Mouse (Mus musculus): ENCODE data around the gene Zfp341. TPM values are rescaled to one million over a fixed set of nuclear protein-coding genes. Genes with fewer than 3 reads are reported as not detected.

The Zfp341 gene
- total RNA-seq, 2 experiments from 2014 or later, result 3.0 to 3.4 TPM

DNA sequence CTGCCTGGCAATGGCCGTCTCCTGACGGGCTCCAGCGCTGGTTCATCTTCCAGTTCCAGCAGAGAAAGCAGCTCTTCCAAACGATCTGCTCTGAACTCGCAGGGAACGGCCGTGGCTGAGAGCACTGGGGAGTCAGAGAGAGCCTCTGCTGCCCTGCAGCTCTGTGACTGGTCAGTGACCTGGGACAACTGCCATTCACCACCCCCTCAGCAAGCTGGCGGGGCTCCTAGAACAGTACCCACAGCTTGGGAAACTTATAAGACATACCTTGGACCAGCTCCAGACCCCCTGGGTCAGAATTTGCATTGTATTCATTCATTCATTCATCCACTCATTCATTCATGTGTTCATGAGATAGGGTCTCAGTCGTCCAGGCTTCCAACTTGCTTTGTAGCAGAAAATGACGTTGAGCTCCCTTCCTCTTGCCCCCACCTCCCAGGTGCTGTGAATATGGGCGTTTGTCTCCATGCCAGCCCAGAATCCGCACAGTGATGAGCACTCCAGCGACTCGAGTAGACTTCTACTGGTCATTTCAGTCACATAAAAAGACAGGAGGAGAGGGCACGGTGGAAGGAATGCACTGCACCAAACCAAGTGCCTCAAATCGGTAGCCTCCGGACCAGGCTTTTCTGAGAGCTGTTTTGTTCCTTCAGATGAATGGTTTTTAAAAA lies 28.0 kb upstream of the Zfp341 start:
- DNase-seq, result no peak
- intact Hi-C loops (cut with DNase I), result no loop called here

DNA sequence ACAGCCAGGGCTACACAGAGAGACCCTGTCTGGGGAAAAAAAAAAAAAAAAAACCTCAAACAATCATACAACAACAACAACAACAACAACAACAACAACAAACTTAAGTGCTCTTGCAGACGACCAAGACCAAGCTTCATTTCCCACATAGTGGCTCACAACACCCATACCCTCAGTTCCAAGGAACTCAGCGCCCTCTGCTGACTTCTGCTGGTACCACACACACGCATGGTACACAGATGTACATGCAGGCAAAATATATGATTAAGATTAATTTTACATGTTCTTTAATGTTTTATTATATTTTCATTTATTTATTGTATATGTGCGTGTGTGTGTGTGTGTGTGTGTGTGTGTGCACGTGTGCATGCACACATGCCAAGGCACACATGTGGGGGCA lies 26.7 kb upstream of the Zfp341 start:
- DNase-seq, result peak in 1 of 2 experiments; percentile 39
- intact Hi-C loops (cut with DNase I), result no loop called here

DNA sequence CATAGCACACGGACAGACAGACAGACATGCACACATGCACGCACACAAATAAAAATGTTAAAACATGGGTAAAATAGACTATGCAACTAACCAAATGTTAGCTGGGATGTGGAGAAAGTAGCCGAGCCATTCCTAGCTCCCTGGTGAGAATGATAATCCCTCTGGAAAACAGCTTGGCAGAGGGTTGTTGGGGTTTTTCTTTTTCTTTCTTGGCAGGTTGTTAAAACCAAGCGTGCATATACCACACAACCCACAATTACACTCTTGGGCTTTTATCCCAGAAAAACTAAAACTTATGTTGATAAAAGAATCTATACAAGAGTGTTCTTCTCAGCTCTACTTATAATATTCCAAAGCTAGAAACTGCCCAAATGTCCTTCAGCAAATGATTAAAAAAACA lies 24.0 kb upstream of the Zfp341 start:
- DNase-seq, result no peak

DNA sequence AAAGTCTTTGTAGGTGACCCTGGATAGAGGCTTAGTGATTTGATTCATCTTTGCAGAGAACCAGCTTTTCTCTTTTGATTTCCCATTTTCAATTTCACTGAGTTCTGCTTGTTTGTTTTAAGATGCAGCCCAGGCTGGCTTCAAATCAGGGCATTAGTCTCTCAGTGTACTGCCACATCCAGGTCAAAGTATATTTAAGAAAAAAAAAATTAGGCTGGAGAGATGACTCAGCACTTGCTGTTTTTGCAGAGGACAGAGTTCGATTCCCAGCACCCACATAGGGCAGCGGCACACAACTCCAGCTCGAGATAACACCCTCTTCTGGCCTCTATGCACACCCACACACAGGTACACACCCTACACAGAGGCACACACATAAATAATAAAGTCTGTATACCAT lies 21.9 kb upstream of the Zfp341 start:
- intact Hi-C loops (cut with DNase I), result no loop called here
- no peak for DNase-seq

More for the DNA sequence above, 24.0 kb upstream of the Zfp341 start:
- intact Hi-C loops (cut with DNase I), result no loop called here

DNA sequence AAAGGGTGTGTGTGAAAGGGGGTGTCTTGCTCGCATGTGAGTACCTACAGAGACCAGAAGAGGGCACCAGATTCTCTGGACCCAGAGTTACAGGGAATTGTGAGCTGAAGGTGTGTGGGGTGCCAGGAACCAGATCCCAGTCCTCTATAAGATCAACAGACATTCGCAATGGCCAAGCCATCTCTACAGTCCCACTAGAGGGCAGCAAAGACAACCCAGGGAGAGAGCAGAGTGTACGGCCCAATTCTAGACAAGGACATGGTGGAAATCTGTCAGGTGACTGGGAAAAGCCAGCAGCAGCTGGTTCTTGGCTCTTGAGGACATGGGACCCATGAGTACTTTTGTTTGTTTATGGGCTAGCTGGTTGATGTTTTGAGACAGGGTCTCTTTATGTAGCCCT lies 20.1 kb upstream of the Zfp341 start:
- intact Hi-C loops (cut with DNase I), result no loop called here

DNA sequence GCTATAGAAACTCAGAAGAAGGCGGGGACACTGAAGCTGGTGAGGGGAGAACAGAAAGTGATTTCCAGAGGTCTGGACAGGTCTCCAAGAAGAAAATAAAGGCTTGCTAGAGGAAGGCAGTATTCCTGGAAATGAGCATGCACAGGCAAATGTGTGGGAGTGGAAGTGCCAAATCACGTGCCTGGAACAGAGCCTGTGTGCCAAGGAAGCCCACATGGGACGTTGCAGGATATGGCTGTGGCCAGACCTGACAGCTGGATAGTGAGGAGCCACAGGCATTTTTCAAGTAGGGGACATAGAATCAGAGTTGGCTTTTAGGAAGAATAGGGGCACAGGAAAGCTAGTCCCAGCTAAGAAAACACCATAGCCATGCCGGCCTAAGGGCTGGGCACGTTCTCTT lies 17.3 kb upstream of the Zfp341 start:
- intact Hi-C loops (cut with DNase I), result no loop called here
- no peak for DNase-seq

More for the DNA sequence above, 20.1 kb upstream of the Zfp341 start:
- DNase-seq, result peak; percentile 28 to 40

DNA sequence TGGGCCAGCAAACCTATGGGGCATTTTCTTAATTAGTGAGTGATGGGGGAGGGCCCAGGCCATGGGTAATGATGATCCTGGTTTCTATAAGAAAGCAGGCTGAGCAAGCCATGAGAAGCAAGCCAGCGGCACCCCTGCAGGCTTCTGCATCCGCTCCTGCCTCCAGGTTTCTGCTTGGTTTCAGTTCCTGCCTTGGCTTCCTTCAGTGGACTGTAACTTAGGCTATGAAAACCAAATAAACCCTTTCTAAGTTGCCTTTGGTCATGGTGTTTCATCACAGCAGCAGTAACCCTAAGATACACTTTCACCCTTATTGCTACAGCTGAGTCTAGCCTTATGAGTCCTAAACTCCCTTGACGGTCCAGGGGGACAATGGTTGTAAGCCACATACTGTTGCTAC lies 15.7 kb upstream of the Zfp341 start:
- DNase-seq, result no peak
- intact Hi-C loops (cut with DNase I), result no loop called here

DNA sequence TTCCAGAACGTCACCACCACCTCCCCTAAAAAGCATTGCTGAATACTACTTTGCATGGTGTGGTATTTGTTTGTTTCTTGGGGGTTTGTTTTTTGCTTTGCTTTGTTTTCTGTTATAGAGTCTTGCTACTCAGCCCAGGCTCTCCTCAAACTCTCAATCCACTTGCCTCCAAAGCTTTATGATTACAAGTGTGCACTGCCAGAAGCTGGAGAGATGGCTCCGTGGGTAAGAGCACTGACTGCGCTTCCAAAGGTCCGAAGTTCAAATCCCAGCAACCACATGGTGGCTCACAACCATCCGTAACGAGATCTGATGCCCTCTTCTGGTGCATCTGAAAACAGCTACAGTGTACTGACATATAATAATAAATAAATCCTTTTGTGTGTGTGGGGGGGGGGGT lies 12.5 kb upstream of the Zfp341 start:
- intact Hi-C loops (cut with DNase I), result no loop called here
- no peak for DNase-seq

DNA sequence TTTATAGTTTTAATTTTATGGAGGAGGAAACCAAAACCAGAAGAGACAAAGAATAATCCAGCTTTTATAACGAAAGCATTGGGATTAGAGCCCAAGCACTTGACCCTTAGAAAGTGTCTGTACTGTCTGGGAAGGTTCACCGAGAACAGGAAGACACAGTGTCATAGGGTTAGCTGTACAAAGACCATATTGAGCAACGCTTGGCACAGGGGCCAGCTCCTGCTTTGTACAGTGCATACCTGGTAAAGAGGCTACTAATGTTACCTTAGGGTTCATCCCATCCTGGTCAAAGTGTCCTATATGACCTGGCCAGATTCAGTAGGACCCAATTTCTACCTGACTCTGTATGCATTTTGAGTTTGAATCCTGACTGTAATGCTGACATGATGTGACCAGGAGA lies 11.8 kb upstream of the Zfp341 start:
- no peak for DNase-seq

DNA sequence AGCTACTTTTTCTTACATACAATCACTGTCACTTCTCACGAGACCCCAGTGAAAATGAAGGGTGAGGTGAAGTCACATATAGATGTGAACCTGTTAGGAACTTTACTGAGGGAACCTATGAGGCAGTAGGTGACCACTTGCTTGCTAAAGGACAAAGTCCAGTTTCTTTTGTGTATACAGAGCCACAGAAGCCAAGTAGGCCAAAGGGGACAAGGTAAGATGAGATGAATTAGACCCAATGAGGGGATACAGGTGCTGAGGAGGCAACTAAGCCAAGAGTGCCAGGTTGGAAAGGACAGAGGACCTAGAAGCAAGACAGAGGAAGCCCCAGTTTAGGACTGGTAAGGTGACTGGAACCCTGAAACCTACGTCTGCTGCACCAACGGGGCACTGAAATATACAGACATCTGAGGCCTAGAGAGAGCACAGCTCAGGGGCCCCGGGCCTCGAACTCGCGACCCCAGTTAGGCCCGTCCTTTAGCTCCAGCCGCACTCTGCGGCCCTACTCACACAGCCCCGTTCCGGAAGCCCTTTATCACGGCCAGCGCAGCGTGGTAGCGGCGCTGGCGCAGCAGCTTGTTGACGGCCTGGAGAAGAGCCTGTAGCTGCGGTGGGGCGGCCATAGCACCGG lies 10.0 kb upstream of the Zfp341 start:
- DNase-seq, result no peak

More for the DNA sequence above, 11.8 kb upstream of the Zfp341 start:
- intact Hi-C loops (cut with DNase I), result no loop called here

DNA sequence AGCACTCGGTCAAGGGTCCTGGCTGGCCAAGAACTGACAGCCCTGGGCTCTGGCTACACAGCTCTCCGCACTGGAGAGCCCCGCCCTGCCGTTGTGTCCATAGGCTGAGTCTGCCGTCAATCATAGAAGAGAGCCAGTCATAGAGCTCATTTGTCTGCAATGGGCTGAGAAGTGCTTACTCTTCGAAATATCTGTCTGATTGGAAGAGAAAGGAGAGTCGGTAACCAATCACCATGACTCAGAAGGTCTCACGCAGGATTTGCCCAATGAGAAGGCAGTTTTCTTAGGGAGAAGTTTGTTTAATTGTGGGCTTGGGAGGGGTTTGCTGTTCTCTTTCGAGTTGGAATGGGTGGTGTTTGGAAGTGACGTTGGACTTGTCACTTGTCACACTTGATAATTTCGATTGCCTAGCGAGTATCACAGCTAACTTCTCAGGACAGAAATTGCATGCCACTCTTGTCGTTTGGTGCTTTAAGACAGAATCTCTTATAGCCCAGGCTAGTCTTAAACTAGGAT lies 9.4 kb upstream of the Zfp341 start, which contains the start of gene Pxmp4:
Gene Pxmp4 (minus strand): TSS at position 71 of the 516 bp plus-strand sequence.
- DNase-seq, result peak; percentile 99 to 100
- intact Hi-C loops (cut with DNase I), result no loop called here

More for the DNA sequence above, 10.0 kb upstream of the Zfp341 start:
- intact Hi-C loops (cut with DNase I), result no loop called here

DNA sequence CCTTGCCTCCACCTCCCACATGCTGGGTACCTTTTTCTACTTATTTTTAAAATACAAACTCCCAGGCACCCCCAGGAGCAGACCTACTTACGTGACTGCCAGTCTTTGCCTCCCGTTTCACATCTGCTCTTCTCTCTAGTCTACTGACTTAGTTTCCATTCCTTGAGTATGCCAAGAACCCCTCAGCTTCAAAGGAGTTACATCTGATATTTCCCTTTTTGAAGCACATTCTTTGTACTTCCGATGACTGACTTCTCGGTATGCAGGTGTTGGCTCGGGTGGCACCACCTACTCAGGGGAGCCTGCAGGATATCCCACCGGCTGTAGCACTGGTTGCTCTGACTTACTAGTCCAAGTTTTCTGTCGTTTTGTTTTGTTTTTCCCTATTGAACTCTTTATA lies 8.9 kb upstream of the Zfp341 start:
- no peak for DNase-seq
- intact Hi-C loops (cut with DNase I), result no loop called here

DNA sequence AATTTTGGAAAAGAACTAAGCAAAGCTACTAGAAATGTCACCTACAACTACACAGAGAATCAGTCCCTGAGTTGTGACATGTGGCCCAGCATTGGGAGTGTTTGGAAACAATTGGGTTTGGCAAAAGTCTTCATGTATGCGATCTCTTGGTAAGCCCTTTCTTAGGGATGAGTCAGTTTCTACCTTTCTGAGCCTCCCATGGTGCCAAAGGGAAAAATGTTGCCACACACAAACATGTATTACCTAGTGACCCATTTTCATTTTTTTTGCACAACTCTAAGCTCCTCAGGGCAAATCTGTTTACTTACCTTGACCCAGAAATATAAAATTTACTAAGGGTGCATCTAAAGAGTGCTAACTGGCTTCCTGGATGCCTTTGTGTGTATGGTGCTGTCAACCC lies 6.1 kb upstream of the Zfp341 start:
- intact Hi-C loops (cut with DNase I), result no loop called here
- DNase-seq, result no peak

DNA sequence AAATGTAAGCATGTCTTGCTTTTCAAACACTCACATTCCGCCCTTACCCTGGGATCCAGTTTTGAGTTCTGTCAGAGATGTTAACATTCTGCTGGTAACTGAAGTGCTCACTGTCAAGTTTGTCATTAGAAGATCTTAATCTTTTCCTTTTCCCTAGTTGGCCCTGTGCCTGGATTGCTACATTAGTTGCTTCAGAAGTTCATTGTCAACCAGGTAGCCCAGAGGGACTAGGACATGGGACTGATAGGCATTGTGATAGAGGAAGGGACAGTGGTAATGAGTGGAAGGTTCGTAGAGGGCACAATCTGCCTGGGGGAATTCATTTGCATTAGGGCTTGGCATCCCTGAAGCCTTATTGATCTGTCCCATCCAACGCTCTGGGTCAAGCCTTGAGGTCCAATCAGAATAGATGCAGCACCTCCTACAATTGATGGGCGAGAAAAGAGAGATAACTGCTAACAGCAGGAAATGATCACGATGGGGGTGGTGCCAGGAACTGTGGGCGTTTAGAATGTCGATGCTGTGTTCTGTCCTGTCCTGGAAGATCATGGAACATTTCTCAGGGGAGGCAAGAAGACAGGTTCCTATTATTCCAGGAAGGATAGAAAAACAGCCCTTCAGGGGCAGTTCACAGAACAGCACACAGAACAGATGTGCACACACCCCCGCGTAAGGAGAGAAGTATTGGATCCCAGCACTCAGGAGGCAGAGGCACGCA lies 3.9 kb upstream of the Zfp341 start:
- intact Hi-C loops (cut with DNase I), result no loop called here
- DNase-seq, result no peak

DNA sequence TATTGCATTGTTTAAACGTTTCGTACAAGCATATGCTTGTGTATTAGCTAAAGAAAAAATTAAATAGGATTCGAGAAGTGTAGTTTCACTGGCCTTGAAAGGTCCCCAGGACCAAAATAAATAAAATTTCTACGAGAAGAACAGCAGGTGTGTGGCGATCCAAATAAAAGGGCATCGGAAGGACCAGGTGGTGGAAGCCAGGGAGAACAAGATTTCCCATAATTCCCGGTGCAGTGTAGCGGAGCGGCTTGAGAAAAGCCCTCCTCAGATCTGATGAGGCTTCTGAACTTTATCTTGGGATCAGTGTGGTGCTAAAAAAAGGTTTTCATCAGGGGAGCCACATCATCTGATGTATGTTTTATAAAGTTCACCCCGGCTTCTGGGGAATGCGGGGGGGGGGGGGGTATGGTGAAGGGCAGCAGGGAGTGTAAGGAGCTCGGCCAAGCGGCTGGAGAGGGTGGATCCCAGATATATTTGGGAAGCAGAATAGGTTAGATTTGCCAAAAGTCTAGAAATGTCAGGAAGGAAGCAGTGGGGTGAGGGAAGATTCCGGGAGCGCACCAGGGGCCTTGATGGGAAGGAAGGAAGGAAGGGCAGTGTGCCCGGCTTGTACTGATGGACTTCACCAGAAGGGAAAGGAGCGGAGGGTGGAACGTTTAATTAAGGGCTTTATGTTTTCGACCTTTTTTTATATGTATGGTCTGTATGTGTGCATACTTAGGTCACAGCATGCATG lies 1.9 kb downstream of the Zfp341 start:
- no peak for DNase-seq
- intact Hi-C loops (cut with DNase I), result loop anchor here (2.0 kb wide), 1 partner anchor 64 kb away; the partner anchor contains the start of gene Actl10

DNA sequence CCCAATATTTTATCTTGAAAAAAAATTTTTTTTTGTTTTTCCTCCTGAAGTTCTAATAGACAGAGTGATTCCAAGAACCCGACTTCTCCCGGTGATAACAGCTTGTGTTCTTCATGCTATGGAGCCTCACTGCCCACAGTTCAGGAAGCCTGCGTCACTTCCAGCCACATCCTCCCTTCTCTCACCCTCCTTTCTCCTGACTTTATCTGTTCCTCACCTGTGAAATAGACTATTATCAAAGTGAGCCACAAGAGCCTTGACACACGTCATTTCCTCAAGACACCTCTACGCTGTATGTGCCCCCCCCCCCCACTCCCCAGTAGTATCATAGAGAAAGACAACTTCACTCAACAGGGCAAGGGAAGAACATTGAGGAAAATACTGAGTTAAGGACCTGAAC lies 2.6 kb downstream of the Zfp341 start:
- intact Hi-C loops (cut with DNase I), result loop anchor here (2.0 kb wide), 1 partner anchor 65 kb away; the partner anchor contains the start of gene Actl10
- no peak for DNase-seq

DNA sequence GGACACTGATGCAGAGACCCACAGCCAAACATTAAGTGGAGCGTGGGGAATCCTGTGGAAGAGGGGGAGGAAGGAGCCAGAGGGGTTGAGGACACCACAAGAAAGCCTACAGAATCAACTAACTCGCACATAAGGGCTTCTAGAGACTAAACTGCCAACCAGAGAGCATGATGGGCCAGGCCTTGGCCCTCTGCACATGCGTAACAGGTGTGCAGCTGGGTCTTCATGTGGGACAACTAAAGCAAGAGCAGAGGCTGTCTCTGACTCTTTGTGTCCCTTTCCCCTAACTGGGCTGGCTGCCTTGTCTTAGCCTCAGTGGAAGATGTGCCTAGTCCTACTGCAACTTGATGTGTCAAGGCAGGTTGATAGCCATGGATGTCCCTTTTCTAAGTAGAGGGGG lies 4.0 kb downstream of the Zfp341 start:
- intact Hi-C loops (cut with DNase I), result no loop called here
- DNase-seq, result no peak

DNA sequence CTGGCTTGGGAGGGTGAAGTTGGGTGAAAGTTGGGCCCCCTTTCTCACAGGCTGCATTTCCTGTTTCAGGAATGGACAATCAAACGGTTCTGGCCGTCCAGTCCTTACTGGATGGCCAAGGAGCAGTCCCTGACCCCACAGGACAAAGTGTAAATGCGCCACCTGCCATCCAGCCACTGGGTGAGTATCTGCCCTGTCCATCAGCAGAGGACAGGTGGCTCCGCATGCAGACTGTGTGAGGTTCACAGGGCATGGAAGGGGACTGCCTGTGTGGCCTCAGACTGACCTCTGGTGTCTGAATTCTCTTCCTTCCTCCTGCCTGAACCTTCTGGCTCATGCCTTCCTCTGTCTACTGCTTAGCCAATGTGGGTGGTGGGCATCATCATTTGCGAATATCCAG lies 8.6 kb downstream of the Zfp341 start:
- intact Hi-C loops (cut with DNase I), result no loop called here
- no peak for DNase-seq

DNA sequence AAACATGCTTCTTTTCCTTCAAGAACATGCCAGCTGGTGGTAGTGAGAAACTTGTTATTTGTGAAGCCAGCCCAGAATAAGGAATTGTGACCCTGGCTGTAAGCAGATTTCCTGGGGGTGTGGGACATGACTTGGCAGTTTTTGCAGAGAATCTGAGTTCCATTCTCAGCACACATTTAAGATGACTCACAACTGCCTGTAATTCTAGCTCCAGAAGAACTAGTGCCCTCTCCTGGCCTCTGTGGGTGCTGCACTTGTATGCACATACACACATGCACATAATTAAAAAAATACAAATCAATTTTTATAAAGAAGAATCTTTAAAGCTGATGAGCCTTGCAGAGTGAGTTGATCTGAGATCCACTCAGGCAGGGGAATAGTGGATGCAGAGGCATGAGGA lies 11.0 kb downstream of the Zfp341 start:
- intact Hi-C loops (cut with DNase I), result no loop called here
- no peak for DNase-seq

DNA sequence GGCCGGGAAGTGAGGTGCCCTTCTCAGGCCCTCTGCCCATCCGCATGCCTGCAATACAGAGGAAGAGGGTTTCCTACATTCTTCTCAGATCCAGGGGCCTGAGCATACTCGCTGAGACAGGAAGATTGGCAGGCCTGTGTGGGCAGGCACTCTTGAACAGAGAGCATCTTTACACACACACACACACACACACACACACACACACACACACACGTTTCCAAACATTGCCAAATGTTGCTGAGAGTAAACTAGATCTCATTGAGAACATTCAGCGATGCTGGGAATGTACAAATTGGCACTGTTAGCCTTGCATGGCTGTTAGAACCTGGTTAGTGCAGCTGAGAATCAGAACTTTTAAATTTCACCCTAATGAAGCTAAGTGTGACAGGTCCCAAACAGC lies 17.4 kb downstream of the Zfp341 start:
- intact Hi-C loops (cut with DNase I), result no loop called here
- no peak for DNase-seq

Data from heart, postnatal 36 days (tissue).